Mouse (Mus musculus): ENCODE results near the gene Il12rb1.
A peak's percentile ranks its signal among the peaks of the same experiment; 100 is the strongest.
"Not testable (repeated sequence)": the region's sequence is repeated elsewhere in the genome, so short reads cannot be mapped to it uniquely, and the experiment has no call there.

Il12rb1 gene

DNA sequence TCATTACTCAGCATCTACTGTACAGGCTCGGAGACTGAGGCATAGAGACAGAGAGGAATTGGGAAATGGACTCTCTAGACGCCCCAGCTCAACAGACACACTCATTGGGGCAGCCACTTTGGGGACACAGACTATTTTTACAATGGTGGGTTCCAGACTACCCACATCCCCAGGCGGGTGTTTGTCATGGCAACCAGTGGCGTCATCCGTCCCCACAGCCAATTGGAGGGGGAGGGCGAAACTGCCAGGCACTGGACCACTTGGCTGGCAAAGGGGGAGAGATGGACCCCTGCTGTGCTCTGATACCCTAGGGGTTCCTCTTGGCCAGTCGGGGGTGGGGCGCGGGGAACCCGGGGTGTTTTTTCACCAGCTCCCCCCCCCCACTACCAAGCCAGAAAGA lies 7.6 kb upstream of the Il12rb1 start:
- no peak for DNase-seq (ENCODE audit: low read depth)

DNA sequence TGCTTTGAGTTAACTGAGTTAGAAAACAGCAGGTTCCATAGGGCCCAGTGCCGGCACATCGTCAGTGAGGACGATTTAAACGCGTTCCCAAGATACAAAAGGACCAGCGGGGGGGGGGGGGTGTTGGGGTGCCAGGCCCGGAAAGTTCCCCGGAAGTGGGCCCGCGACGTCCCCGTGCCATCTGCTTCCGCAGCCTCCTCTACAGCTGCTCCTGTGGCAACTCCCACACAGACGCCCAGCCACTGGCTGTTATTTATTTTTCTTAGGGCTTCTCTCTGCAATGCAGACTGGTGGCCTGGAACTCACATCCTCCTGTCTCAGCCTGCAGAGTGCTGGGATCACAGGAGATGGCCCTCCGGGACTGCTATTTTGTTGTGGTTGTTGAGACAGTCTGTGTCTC lies 7.1 kb upstream of the Il12rb1 start:
- DNase-seq (ENCODE audit: low read depth) = no peak

- no peak for DNase-seq (ENCODE audit: low read depth)
Measured at GRCm38 (mm10) chr8:70801830-70802229, 6.4 kb upstream of the Il12rb1 start.

DNA sequence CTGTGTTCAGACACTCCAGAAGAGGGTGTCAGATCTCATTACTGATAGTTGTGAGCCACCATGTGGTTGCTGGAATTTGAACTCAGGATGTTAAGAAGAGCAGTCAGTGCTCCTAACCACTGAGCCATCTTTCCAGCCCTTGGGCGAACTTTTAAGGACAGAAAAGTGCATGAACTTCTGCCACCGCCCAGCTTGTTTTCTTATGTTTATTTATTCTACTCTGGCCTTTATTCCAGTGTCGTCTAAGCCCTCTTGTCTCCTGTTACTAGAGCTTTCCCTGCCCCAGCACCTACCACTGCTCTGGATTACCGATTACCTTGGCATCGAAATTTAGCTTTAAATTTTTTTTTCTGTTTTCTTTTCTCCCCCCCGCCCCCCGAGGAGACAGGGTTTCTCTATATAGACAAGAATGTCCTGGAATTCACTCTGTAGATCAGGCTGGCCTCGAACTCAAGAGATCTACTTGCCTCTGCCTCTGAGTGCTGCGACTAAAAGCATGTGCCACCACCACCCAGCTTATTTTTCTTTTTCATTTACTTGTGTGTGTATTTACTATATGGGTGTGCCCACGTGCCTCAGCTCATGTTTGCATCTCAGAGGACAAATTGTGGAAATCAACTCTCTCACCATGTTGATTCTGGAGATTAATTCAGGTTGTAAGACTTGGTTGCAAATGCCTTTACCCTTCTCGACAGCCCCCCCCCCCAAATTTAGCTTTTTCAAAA lies 5.3 kb upstream of the Il12rb1 start:
- DNase-seq (ENCODE audit: low read depth) = no peak

- no peak for DNase-seq (ENCODE audit: low read depth)
Measured at GRCm38 (mm10) chr8:70803761-70804480, 4.3 kb upstream of the Il12rb1 start.

DNA sequence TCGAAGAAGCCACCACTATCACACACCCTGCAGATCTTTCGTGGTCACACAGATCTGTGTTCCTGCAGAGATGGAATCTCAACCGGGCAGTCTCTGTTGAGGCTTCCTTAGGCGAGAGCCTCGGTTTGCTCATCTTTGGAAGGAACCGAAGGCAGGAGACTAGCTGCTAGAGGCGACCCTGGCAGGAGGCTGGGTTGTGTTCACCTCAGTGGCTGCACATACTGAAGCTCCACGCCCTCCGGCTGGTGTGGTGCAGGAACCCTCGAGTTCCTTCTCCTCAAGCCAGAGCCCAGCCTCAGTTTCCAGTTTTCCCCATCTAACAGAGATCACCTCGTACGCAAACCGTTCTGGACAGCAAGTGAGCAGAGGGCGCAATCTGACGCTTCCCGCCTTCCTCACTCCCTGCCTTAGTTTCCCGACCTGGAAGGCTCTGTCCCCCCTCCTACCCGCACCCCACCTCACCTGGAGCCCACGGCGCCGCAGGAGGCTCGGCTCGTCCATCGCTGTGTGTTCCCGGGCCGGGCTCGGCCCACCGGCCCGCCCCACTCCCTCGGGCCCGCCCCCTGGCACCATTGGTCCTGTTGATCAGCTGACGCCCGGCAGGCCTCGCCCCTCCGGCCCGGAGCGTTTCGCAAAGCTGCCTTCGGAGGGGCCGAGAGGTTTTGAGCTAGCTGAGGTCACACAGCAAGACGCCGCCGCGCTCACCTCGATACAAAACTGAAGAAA lies 3.6 kb upstream of the Il12rb1 start, which contains the start of gene Mast3:
Gene Mast3 (minus strand): TSS at position 574 of the 726 bp plus-strand sequence.
- DNase-seq (ENCODE audit: low read depth) = peak; percentile 49

GRCm38 (mm10) chr8:70806541-70806940 lies 1.7 kb upstream of the Il12rb1 start:
- DNase-seq (ENCODE audit: low read depth) = no peak

GRCm38 (mm10) chr8:70807304-70807703 lies 945 bp upstream of the Il12rb1 start:
- no peak for DNase-seq (ENCODE audit: low read depth)

GRCm38 (mm10) chr8:70808955-70809701 lies 879 bp downstream of the Il12rb1 start:
- no peak for DNase-seq (ENCODE audit: low read depth)

DNA sequence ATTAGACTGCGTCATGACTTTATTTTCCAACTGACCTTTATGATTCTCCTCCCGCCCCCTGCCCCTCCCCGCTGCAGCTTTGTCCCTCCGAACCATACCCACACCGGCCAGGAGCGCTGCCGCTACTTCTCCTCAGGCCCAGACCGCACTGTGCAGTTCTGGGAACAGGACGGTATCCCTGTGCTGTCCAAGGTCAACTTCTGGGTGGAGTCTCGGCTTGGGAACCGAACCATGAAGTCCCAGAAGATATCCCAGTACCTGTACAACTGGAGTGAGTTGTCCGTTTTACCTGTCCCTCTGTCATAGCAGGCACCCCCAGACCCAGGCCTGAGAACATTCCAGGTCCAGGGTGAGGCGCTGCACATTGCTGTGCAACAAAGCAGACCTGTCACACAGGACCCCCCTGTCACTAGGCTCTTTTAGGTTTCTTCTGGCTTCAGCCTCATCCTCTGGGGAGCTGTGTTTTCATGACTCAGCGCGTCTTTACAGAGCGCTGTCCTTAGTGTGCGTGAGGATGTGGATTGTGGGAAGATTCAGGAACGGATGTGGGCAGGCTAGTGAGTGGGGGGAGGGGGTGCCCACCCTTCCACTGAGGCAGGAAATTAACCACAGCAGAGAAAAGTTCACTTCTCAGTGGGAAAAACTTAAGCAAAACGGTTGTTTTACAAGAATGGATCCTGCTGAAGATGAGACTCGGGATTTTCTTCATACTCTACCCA lies 2.9 kb downstream of the Il12rb1 start:
- no peak for DNase-seq (ENCODE audit: low read depth)

DNA sequence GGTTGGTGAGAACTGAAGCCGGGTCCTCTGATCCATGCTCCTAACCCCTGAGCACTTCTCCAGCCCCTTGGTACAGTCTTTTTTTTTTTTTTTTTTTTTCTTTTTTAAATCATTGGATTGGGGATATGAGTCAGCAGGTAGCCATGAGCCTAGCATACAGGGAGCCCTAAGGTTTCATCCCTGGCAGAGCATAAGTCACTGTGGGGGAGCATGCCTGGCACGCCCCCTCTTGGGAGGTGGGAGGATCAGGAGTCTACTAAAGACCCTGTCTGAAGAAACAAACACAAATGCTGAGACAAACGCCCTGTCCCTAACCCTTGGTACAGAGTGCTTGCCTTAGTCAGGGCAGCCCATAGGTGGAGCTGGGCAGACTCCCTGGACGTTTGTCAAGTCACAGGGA lies 3.8 kb downstream of the Il12rb1 start:
- no peak for DNase-seq (ENCODE audit: low read depth)

DNA sequence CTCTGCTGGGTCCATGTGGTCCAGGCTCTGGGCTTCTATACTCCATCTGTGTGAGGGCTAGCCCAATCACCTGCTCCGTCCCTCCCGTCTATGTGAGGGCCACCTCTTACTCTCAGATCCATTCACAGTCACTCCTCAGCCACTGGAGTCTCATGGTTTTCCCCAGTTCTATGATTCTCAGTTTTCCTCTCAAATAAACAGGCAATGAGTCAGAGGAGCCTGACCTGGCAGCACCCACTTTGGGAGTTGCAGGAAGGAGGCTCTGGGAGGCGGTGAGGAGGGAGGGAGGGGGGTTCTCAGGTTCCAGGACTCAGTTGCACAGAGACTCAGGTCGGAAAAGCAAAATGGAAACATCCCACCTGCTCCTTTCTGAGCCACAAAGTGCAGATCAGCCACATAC lies 4.6 kb downstream of the Il12rb1 start:
- DNase-seq (ENCODE audit: low read depth) = peak; percentile 76

- DNase-seq (ENCODE audit: low read depth) = no peak
Measured at GRCm38 (mm10) chr8:70816679-70817078, 8.4 kb downstream of the Il12rb1 start.

GRCm38 (mm10) chr8:70820101-70820935 lies 12.1 kb downstream of the Il12rb1 start:
- DNase-seq (ENCODE audit: low read depth) = no peak

- DNase-seq (ENCODE audit: low read depth) = no peak
Measured at GRCm38 (mm10) chr8:70821399-70821962, 13.2 kb downstream of the Il12rb1 start.

GRCm38 (mm10) chr8:70821992-70822391 lies 13.7 kb downstream of the Il12rb1 start:
- no peak for DNase-seq (ENCODE audit: low read depth)

DNA sequence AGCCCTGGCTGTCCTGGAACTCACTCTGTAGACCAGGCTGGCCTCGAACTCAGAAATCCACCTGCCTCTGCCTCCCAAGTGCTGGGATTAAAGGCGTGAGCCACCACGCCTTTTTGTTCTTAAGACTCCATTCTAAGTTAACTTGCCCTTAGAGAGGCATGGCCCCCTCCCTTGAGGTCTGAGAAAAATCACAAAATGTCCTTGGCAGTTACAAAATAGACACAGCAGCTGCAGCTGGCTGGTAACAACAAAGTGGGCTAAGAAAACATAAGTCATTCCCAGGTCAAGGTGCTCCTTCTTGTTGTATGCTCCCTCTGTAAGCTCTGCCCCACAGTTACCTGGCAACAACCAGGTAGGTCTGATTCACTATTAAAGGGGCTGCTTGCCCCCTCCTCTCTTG lies 14.3 kb downstream of the Il12rb1 start:
- not testable (repeated sequence) for DNase-seq (ENCODE audit: low read depth)

DNA sequence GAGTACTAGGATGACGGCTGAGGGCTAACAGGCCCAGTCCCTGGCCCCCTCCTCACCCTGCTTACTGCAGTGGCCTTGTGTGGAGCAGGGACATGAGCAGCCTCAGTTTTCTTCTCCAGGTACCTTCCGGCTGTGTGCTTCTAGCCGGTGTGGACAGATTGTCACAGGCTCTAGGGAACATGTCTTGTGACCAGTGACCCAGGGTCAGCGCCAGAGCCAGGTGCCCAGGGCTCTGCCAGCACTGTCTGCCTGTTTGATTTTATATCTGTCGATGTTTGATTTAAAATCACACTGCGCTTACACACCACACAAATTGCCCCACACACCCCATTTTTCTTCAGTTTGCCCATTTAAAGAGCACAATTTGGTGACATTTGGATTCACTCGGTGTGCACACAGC lies 15.6 kb downstream of the Il12rb1 start:
- no peak for DNase-seq (ENCODE audit: low read depth)

DNA sequence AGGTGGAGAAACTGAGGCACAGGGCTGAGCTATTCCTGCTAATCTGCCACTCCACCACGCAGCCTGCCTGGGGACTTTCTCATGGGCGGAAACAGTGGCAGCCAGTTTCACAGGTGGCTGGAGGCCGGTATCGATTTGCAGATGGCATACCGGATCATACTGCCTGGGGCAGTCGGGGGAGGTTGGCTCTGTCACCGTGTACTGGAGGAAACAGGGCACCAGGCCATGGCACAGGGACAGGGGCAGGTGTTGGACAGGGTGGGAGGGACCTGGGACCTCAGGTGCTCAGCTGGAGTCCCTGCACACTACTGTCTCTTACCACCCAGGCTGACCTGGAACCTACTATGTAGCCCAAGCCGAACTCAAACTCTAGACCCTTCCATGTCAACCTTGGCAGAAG lies 17.6 kb downstream of the Il12rb1 start:
- no peak for DNase-seq (ENCODE audit: low read depth)

- no peak for DNase-seq (ENCODE audit: low read depth)
Measured at GRCm38 (mm10) chr8:70827010-70827409, 18.8 kb downstream of the Il12rb1 start.

All from fibroblast of lung, adult 2 months (primary cell).